Mouse (Mus musculus): ENCODE measurements at regions not wholly inside any gene's neighbourhood (a gene's known extent, or its start where the extent isn't known, plus 50 kb on each side); places are given as distances from the start of the nearest gene placed in this dataset.

- no peak for DNase-seq
Measured at GRCm38 (mm10) chr3:52413187-52413746, 145.1 kb downstream of the Foxo1 start.

- peak in 1 of 2 experiments; percentile 38 for DNase-seq
Measured at GRCm38 (mm10) chr3:52411356-52411755, 143.2 kb downstream of the Foxo1 start.

GRCm38 (mm10) chr3:52409465-52409864 lies 141.3 kb downstream of the Foxo1 start:
- no peak for DNase-seq

- DNase-seq, result no peak
Measured at GRCm38 (mm10) chr3:52406778-52407318, 138.7 kb downstream of the Foxo1 start.

- DNase-seq, result no peak
Measured at GRCm38 (mm10) chr3:52404636-52405035, 136.5 kb downstream of the Foxo1 start.

GRCm38 (mm10) chr3:52403032-52403431 lies 134.9 kb downstream of the Foxo1 start:
- no peak for DNase-seq
